ENCODE assay signal across 16 mouse cellular contexts in the genomic region with DNA sequence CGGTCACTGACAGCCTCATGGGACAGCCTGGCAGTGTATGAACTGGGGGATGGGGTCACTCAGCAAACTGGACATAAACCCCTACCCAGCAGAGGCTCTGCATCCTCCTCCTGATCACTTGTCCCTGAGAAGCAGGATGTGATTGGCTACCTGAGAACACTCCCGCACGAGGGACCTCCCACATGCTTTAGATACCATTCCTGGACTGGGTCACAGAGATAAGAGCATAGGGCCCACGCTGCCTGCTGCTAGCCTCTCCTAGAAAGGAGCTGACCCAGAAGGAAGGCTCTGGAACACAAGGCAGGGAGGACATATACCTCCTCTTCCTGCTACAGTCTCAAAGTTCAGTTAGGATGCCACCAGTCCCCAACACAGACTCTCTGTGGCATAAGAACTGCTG. TPM values are rescaled to one million over a fixed set of nuclear protein-coding genes. Genes with fewer than 3 reads are reported as not detected.
DNase-seq lines count a peak whose midpoint lies in the region; ATAC-seq lines count a peak whose summit lies in the region.
"Had no signal": no experiment of that assay in that cellular context is flagged by ENCODE, and none has a peak within 500 bp of the region (broad histone marks: within the 10 kb centered on the region; RNA-seq: fewer than 3 reads in every experiment).

No protein-coding gene starts in this region.

- no peak overlapping the region for H3K9ac ChIP-seq in kidney, embryonic 15.5 days
- H3K9ac ChIP-seq: forebrain, embryonic 13.5 days; limb, embryonic 12.5 days; midbrain, embryonic 12.5 days had no signal

- H3K4me1 ChIP-seq in kidney, embryonic 15.5 days: no peaks in the 10 kb centered on the region
- no peaks in the 10 kb centered on the region for H3K4me1 ChIP-seq in limb, embryonic 10.5 days
- H3K4me1 ChIP-seq: hindbrain, embryonic 10.5 days; limb, embryonic 12.5 days; midbrain, embryonic 12.5 days had no signal

- no peak overlapping the region for H3K4me2 ChIP-seq in kidney, embryonic 15.5 days
- H3K4me2 ChIP-seq: forebrain, embryonic 13.5 days; limb, embryonic 12.5 days; midbrain, embryonic 12.5 days had no signal

- H3K4me3 ChIP-seq in kidney, embryonic 15.5 days (replicated peaks): no peak overlapping the region
- H3K4me3 ChIP-seq in limb, embryonic 10.5 days: no peak overlapping the region
- H3K4me3 ChIP-seq: forebrain, embryonic 13.5 days; hindbrain, embryonic 10.5 days; limb, embryonic 12.5 days; midbrain, embryonic 12.5 days had no signal

- no peaks in the 10 kb centered on the region for H3K9me3 ChIP-seq in kidney, embryonic 15.5 days (replicated peaks)
- H3K9me3 ChIP-seq in limb, embryonic 10.5 days (replicated peaks): no peaks in the 10 kb centered on the region
- H3K9me3 ChIP-seq: forebrain, embryonic 13.5 days; hindbrain, embryonic 10.5 days; limb, embryonic 12.5 days; midbrain, embryonic 12.5 days had no signal

- DNase-seq in kidney, adult 9 months: peak; percentile 11
- peak; percentile 77 for DNase-seq in c-Kit-negative CD71-positive TER-119-positive erythroid progenitor cells, embryonic 14.5 days (ENCODE audit: low read depth, low spot score)
- peak; percentile 17 for DNase-seq in lung, postnatal 25 days (ENCODE audit: low spot score)
- no peak for DNase-seq in limb, embryonic 10.5 days (ENCODE audit: low spot score)
- no peak for DNase-seq in thymus, postnatal 25 days
- DNase-seq: adrenal gland, postnatal 36 days; cerebellum, adult 9-10 months; retina, postnatal 1 day; thymus, adult 18-20 months had no signal

- peaks cover 80% of the 10 kb centered on the region for H3K36me3 ChIP-seq in kidney, embryonic 15.5 days
- H3K36me3 ChIP-seq in limb, embryonic 10.5 days: peaks cover 92% of the 10 kb centered on the region

- no peak overlapping the region for H3K27ac ChIP-seq in kidney, embryonic 15.5 days
- no peak overlapping the region for H3K27ac ChIP-seq in limb, embryonic 10.5 days
- H3K27ac ChIP-seq: forebrain, embryonic 13.5 days; hindbrain, embryonic 10.5 days; limb, embryonic 12.5 days; midbrain, embryonic 12.5 days had no signal

- no peaks in the 10 kb centered on the region for H3K27me3 ChIP-seq in kidney, embryonic 15.5 days
- no peaks in the 10 kb centered on the region for H3K27me3 ChIP-seq in limb, embryonic 10.5 days (ENCODE audit: low read depth, poor library complexity, severe bottlenecking)
- H3K27me3 ChIP-seq: forebrain, embryonic 13.5 days; limb, embryonic 12.5 days; midbrain, embryonic 12.5 days had no signal

- no peak; the same call in 1 of the 2 replicates for ATAC-seq in kidney, embryonic 15.5 days (replicated peaks; ENCODE audit: low FRiP score)
- ATAC-seq in erythroblast, adult 5-6 weeks (replicated peaks; ENCODE audit: low FRiP score, poor library complexity, severe bottlenecking): peak; percentile 94
- ATAC-seq: forebrain, embryonic 13.5 days had no signal

- WGBS in kidney, embryonic 15.5 days: 68% methylated on average over 4 of the region's 4 CpGs
- 78% methylated on average over 4 of the region's 4 CpGs for WGBS in limb, embryonic 10.5 days

RNA-seq across cellular contexts. Expression of a gene that starts 22.5 kb away (rescaled TPM):
- polyA plus RNA-seq in kidney, embryonic 15.5 days (2015; fragmentation: Nextera tagmentation; extraction: Ambion mirVana): 2.4 and 9.6 TPM in 2 replicates
- total RNA-seq in erythroblast, adult 5-6 weeks (2015; ENCODE audit: low replicate concordance): 3.3 TPM in 1 of 2 replicates, not detected in the other
- total RNA-seq in erythroblast, adult 5-6 weeks (2017; ENCODE audit: low replicate concordance): 2.0 and 5.0 TPM in 2 replicates
- 1.1 and 3.7 TPM in 2 replicates for polyA plus RNA-seq in limb, embryonic 10.5 days (2016; fragmentation: Nextera tagmentation; extraction: Ambion mirVana)
- total RNA-seq: layer of hippocampus, postnatal 10 days had no signal
- polyA plus RNA-seq: forebrain, embryonic 13.5 days; limb, embryonic 12.5 days; midbrain, embryonic 12.5 days had no signal

RNA-seq across cellular contexts. Expression of a gene that starts 33.3 kb away (rescaled TPM):
- polyA plus RNA-seq in kidney, embryonic 15.5 days (2015; fragmentation: Nextera tagmentation; extraction: Ambion mirVana): 63.7 and 69.1 TPM in 2 replicates
- total RNA-seq in erythroblast, adult 5-6 weeks (2015; ENCODE audit: low replicate concordance): 22.4 and 23.2 TPM in 2 replicates
- 16.2 and 24.7 TPM in 2 replicates for total RNA-seq in erythroblast, adult 5-6 weeks (2017; ENCODE audit: low replicate concordance)
- 98.1 and 103 TPM in 2 replicates for polyA plus RNA-seq in limb, embryonic 10.5 days (2016; fragmentation: Nextera tagmentation; extraction: Ambion mirVana)

RNA-seq across cellular contexts. Expression of a gene that starts 49.7 kb away (rescaled TPM):
- 8.7 and 9.0 TPM in 2 replicates for polyA plus RNA-seq in kidney, embryonic 15.5 days (2015; fragmentation: Nextera tagmentation; extraction: Ambion mirVana)
- total RNA-seq in erythroblast, adult 5-6 weeks (2015; ENCODE audit: low replicate concordance): 1.5 and 2.5 TPM in 2 replicates
- total RNA-seq in erythroblast, adult 5-6 weeks (2017; ENCODE audit: low replicate concordance): 1.8 and 2.5 TPM in 2 replicates
- polyA plus RNA-seq in limb, embryonic 10.5 days (2016; fragmentation: Nextera tagmentation; extraction: Ambion mirVana): 14.1 and 14.2 TPM in 2 replicates

Comparison
In these comparisons a context has a peak if more than half of its experiments do, and no peak if none do; other contexts are left out.
1. DNase-seq: peak in kidney, adult 9 months (single experiment), c-Kit-negative CD71-positive TER-119-positive erythroid progenitor cells, embryonic 14.5 days (single experiment) and lung, postnatal 25 days (single experiment); none in limb, embryonic 10.5 days (single experiment) and thymus, postnatal 25 days (single experiment).